In the genomic region with DNA sequence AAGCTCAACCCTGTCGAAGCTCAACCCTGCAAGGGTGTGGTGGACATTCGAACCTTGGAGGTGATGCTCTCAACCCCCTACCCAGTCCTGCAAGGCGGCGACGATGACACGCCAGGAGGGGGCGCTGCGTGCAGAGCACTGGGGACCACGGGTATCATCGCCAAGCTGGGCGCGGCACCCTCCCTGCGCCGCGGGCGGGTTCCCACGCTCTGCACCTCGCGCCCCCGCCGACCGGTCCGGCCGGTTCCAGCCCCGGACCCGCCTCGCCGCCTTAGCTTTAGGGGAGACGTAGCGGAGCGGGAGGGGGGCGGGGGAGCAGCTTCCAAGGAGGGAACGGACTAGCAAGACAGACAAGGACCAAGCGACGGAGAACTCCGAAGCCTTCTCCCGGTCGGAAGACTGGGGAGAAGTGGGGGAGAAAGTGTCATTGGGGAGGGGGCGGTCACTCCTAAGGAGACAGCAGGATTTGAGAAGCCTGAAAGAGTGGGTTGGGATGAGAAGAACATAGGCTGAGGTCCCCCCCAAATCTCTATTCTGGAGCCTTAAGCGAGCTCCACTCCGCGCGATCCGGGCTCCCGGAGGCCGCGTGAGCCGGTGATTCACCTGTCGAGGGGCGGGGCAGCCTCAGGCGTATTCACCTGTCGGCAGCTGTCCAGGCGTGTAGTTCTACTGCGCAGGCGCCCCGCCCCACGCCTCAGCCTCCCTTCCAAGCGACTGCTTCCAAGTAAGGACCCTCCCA, we compare ENCODE assay signal across 8 mouse cellular contexts. TPM values are rescaled to one million over a fixed set of nuclear protein-coding genes. Genes with fewer than 3 reads are reported as not detected.
DNase-seq lines count a peak whose midpoint lies in the region; ATAC-seq lines count a peak whose summit lies in the region.

No protein-coding gene starts in this region.

- peak overlapping the region; percentile 56 for H3K27ac ChIP-seq in hindbrain, embryonic 15.5 days (replicated peaks)

- no peaks in the 10 kb centered on the region for H3K36me3 ChIP-seq in hindbrain, embryonic 15.5 days

- peak; percentile 65 for DNase-seq in T-cell, adult 2 months (ENCODE audit: low spot score)
- DNase-seq in cerebellum, postnatal 25 days: peak; percentile 56 to 76
- peak; percentile 88 for DNase-seq in gastrocnemius, postnatal 10 days
- peak; percentile 34 to 64 for DNase-seq in left cerebral cortex, postnatal 14 days (ENCODE audit: low spot score in 2 of 2)
- DNase-seq in right cerebral cortex, postnatal 14 days: peak; percentile 73
- peak; percentile 70 for DNase-seq in yolk sac, embryonic 10.5 days (ENCODE audit: low spot score)

- peaks cover 43% of the 10 kb centered on the region for H3K4me1 ChIP-seq in hindbrain, embryonic 15.5 days (replicated peaks)

- peak overlapping the region; percentile 53 for H3K4me3 ChIP-seq in hindbrain, embryonic 15.5 days

- intact Hi-C loops in left cerebral cortex, postnatal 14 days (cut with DNase I): no loop called here

- H3K9me3 ChIP-seq in hindbrain, embryonic 15.5 days: no peaks in the 10 kb centered on the region

- H3K4me2 ChIP-seq in hindbrain, embryonic 15.5 days: peak overlapping the region; percentile 83

- H3K9ac ChIP-seq in hindbrain, embryonic 15.5 days: peak overlapping the region; percentile 59

- H3K27me3 ChIP-seq in hindbrain, embryonic 15.5 days: no peaks in the 10 kb centered on the region

- 2% methylated on average over 58 of the region's 58 CpGs for WGBS in hindbrain, embryonic 15.5 days

- peak; percentile 57 for ATAC-seq in hindbrain, embryonic 15.5 days (ENCODE audit: low FRiP score, low read depth)
- ATAC-seq in megakaryocyte, adult 5-6 weeks (ENCODE audit: poor library complexity, severe bottlenecking): peak; percentile 38; the same call in 1 of the 2 replicates

RNA-seq across cellular contexts. Expression of a gene that starts 4.4 kb away (rescaled TPM):
- total RNA-seq in gastrocnemius, postnatal 10 days (2021): 10 to 100 TPM; 39.6 to 47.8 TPM
- 8.2 and 10.5 TPM in 2 replicates for polyA plus RNA-seq in hindbrain, embryonic 15.5 days (2015; fragmentation: Nextera tagmentation; extraction: Ambion mirVana)
- total RNA-seq in left cerebral cortex, postnatal 14 days (2021): 10 to 100 TPM; 13.8 to 15.4 TPM
- 0.18 TPM in 1 of 2 replicates, not detected in the other for total RNA-seq in megakaryocyte, adult 5-6 weeks (2015)
- 0.04 and 0.08 TPM in 2 replicates for total RNA-seq in megakaryocyte, adult 5-6 weeks (2017)

RNA-seq across cellular contexts. Expression of a gene that starts 27.1 kb away (rescaled TPM):
- under 1 TPM; 0.14 to 0.20 TPM for total RNA-seq in gastrocnemius, postnatal 10 days (2021)
- polyA plus RNA-seq in hindbrain, embryonic 15.5 days (2015; fragmentation: Nextera tagmentation; extraction: Ambion mirVana): 0.19 and 0.39 TPM in 2 replicates
- under 1 TPM; 0.26 to 0.27 TPM for total RNA-seq in left cerebral cortex, postnatal 14 days (2021)
- 0.07 and 0.23 TPM in 2 replicates for total RNA-seq in megakaryocyte, adult 5-6 weeks (2015)
- 0.20 TPM in 1 of 2 replicates, not detected in the other for total RNA-seq in megakaryocyte, adult 5-6 weeks (2017)

Comparison
In these comparisons a context has a peak if more than half of its experiments do, and no peak if none do; other contexts are left out.
1. Peak in every context shown above with its lines: DNase-seq, ATAC-seq, H3K4me3 ChIP-seq and H3K27ac ChIP-seq.
2. RNA of a gene that starts 4.4 kb away (total RNA-seq): 39.6 to 47.8 TPM in gastrocnemius, postnatal 10 days and 13.8 to 15.4 TPM in left cerebral cortex, postnatal 14 days; 0.04 to 0.18 TPM in megakaryocyte, adult 5-6 weeks; every median in the first group is over 10 times any median in the second.